Mouse (Mus musculus): ENCODE measurements around the gene B4galnt3. TPM values are rescaled to one million over a fixed set of nuclear protein-coding genes. Genes with fewer than 3 reads are reported as not detected.

The B4galnt3 gene
- polyA plus RNA-seq, 1 experiment from 2014 or later = 0.36 TPM

GRCm38 (mm10) chr6:120241453-120241852 lies 52.9 kb downstream of the B4galnt3 start:
- no peaks in the 10 kb centered on the region for H3K4me1 ChIP-seq (replicated peaks; ENCODE audit: control insufficient read depth, insufficient read depth, low read length)
- no peaks in the 10 kb centered on the region for H3K9me3 ChIP-seq (ENCODE audit: control insufficient read depth, low read length)
- H3K9ac ChIP-seq (ENCODE audit: low read length) = no peak overlapping the region
- ATAC-seq (ENCODE audit: low read depth) = no peak
- H3K4me2 ChIP-seq (ENCODE audit: low read depth, low read length) = no peak overlapping the region
- H3K27me3 ChIP-seq (ENCODE audit: control insufficient read depth, insufficient read depth, low read depth, low read length) = no peaks in the 10 kb centered on the region
- no peak overlapping the region for H3K27ac ChIP-seq (ENCODE audit: low read length)
- H3K36me3 ChIP-seq (ENCODE audit: control insufficient read depth, insufficient read depth, low read length) = no peaks in the 10 kb centered on the region
- 78% methylated on average over 12 of the region's 12 CpGs for WGBS
- H3K4me3 ChIP-seq (ENCODE audit: low read length) = no peak overlapping the region

GRCm38 (mm10) chr6:120240461-120240860 lies 53.9 kb downstream of the B4galnt3 start:
- no peak overlapping the region for H3K4me2 ChIP-seq (ENCODE audit: low read depth, low read length)
- ATAC-seq (ENCODE audit: low read depth) = no peak
- H3K27ac ChIP-seq (ENCODE audit: low read length) = no peak overlapping the region

GRCm38 (mm10) chr6:120235874-120236273 lies 58.5 kb downstream of the B4galnt3 start:
- Histone ChIP-seq H3K27ac (ENCODE audit: low read length) (no peak overlapping the region), H3K9me3 (ENCODE audit: control insufficient read depth, low read length) (no peaks in the 10 kb centered on the region), H3K9ac (ENCODE audit: low read length) (no peak overlapping the region), H3K4me2 (ENCODE audit: low read depth, low read length) (no peak overlapping the region), H3K36me3 (ENCODE audit: control insufficient read depth, insufficient read depth, low read length) (no peaks in the 10 kb centered on the region), H3K27me3 (ENCODE audit: control insufficient read depth, insufficient read depth, low read depth, low read length) (no peaks in the 10 kb centered on the region), H3K4me1 (replicated peaks; ENCODE audit: control insufficient read depth, insufficient read depth, low read length) (no peaks in the 10 kb centered on the region), H3K4me3 (ENCODE audit: low read length) (no peak overlapping the region)
- ATAC-seq (ENCODE audit: low read depth) = no peak
- WGBS = 32% methylated on average over 7 of the region's 7 CpGs

More at GRCm38 (mm10) chr6:120240461-120240860, 53.9 kb downstream of the B4galnt3 start:
- H3K9ac ChIP-seq (ENCODE audit: low read length) = no peak overlapping the region
- H3K9me3 ChIP-seq (ENCODE audit: control insufficient read depth, low read length) = no peaks in the 10 kb centered on the region
- H3K4me3 ChIP-seq (ENCODE audit: low read length) = no peak overlapping the region
- no peaks in the 10 kb centered on the region for H3K4me1 ChIP-seq (replicated peaks; ENCODE audit: control insufficient read depth, insufficient read depth, low read length)
- no peaks in the 10 kb centered on the region for H3K36me3 ChIP-seq (ENCODE audit: control insufficient read depth, insufficient read depth, low read length)
- H3K27me3 ChIP-seq (ENCODE audit: control insufficient read depth, insufficient read depth, low read depth, low read length) = no peaks in the 10 kb centered on the region
- WGBS = 63% methylated on average over 5 of the region's 5 CpGs

DNA sequence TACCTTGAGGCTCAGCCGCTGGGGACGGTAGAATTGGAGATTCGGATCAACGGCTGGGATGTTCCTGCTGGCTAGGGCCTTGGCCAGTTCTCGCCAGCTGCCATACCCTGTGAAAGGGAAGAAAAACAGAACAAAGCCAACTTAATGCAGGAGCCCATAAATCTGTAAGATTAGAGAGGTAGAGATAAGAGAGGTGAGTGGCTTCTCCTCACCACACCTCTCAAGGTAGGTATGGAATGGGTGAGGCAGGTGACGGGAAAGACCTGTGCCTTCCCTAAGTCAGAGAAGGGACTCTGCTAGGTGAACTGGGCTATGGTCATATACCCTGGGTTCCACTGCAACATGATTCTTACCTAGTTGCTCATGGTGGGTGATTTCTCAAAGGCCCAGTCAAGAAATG lies 61.5 kb downstream of the B4galnt3 start:
- Histone ChIP-seq H3K27me3 (ENCODE audit: control insufficient read depth, insufficient read depth, low read depth, low read length) (no peaks in the 10 kb centered on the region), H3K4me2 (ENCODE audit: low read depth, low read length) (no peak overlapping the region), H3K4me3 (ENCODE audit: low read length) (no peak overlapping the region), H3K4me1 (replicated peaks; ENCODE audit: control insufficient read depth, insufficient read depth, low read length) (no peaks in the 10 kb centered on the region), H3K27ac (ENCODE audit: low read length) (no peak overlapping the region), H3K36me3 (ENCODE audit: control insufficient read depth, insufficient read depth, low read length) (no peaks in the 10 kb centered on the region), H3K9ac (ENCODE audit: low read length) (no peak overlapping the region), H3K9me3 (ENCODE audit: control insufficient read depth, low read length) (no peaks in the 10 kb centered on the region)
- no peak for ATAC-seq (ENCODE audit: low read depth)
- WGBS = 87% methylated on average over 6 of the region's 6 CpGs

- Histone ChIP-seq H3K27me3 (ENCODE audit: control insufficient read depth, insufficient read depth, low read depth, low read length) (no peaks in the 10 kb centered on the region), H3K4me2 (ENCODE audit: low read depth, low read length) (no peak overlapping the region), H3K4me1 (replicated peaks; ENCODE audit: control insufficient read depth, insufficient read depth, low read length) (no peaks in the 10 kb centered on the region), H3K9ac (ENCODE audit: low read length) (no peak overlapping the region), H3K27ac (ENCODE audit: low read length) (no peak overlapping the region), H3K9me3 (ENCODE audit: control insufficient read depth, low read length) (no peaks in the 10 kb centered on the region), H3K36me3 (ENCODE audit: control insufficient read depth, insufficient read depth, low read length) (no peaks in the 10 kb centered on the region), H3K4me3 (ENCODE audit: low read length) (no peak overlapping the region)
- 57% methylated on average over 1 of the region's 1 CpGs for WGBS
- no peak for ATAC-seq (ENCODE audit: low read depth)
Observed at GRCm38 (mm10) chr6:120230441-120230840, 63.9 kb downstream of the B4galnt3 start.

GRCm38 (mm10) chr6:120229806-120230205 lies 64.6 kb downstream of the B4galnt3 start:
- no peak overlapping the region for H3K27ac ChIP-seq (ENCODE audit: low read length)
- H3K4me3 ChIP-seq (ENCODE audit: low read length) = no peak overlapping the region

GRCm38 (mm10) chr6:120227068-120227467 lies 67.3 kb downstream of the B4galnt3 start:
- no peaks in the 10 kb centered on the region for H3K27me3 ChIP-seq (ENCODE audit: control insufficient read depth, insufficient read depth, low read depth, low read length)
- no peak overlapping the region for H3K4me3 ChIP-seq (ENCODE audit: low read length)
- no peak overlapping the region for H3K9ac ChIP-seq (ENCODE audit: low read length)
- no peaks in the 10 kb centered on the region for H3K4me1 ChIP-seq (replicated peaks; ENCODE audit: control insufficient read depth, insufficient read depth, low read length)
- WGBS = 80% methylated on average over 7 of the region's 7 CpGs
- H3K27ac ChIP-seq (ENCODE audit: low read length) = no peak overlapping the region
- H3K36me3 ChIP-seq (ENCODE audit: control insufficient read depth, insufficient read depth, low read length) = no peaks in the 10 kb centered on the region
- H3K4me2 ChIP-seq (ENCODE audit: low read depth, low read length) = no peak overlapping the region
- ATAC-seq (ENCODE audit: low read depth) = no peak
- H3K9me3 ChIP-seq (ENCODE audit: control insufficient read depth, low read length) = no peaks in the 10 kb centered on the region

More at GRCm38 (mm10) chr6:120229806-120230205, 64.6 kb downstream of the B4galnt3 start:
- Histone ChIP-seq H3K9me3 (ENCODE audit: control insufficient read depth, low read length) (no peaks in the 10 kb centered on the region), H3K4me1 (replicated peaks; ENCODE audit: control insufficient read depth, insufficient read depth, low read length) (no peaks in the 10 kb centered on the region), H3K9ac (ENCODE audit: low read length) (no peak overlapping the region), H3K36me3 (ENCODE audit: control insufficient read depth, insufficient read depth, low read length) (no peaks in the 10 kb centered on the region), H3K4me2 (ENCODE audit: low read depth, low read length) (no peak overlapping the region), H3K27me3 (ENCODE audit: control insufficient read depth, insufficient read depth, low read depth, low read length) (no peaks in the 10 kb centered on the region)
- no peak for ATAC-seq (ENCODE audit: low read depth)
- WGBS = 75% methylated on average over 7 of the region's 7 CpGs

- Histone ChIP-seq H3K9ac (ENCODE audit: low read length) (no peak overlapping the region), H3K4me3 (ENCODE audit: low read length) (no peak overlapping the region), H3K36me3 (ENCODE audit: control insufficient read depth, insufficient read depth, low read length) (no peaks in the 10 kb centered on the region), H3K9me3 (ENCODE audit: control insufficient read depth, low read length) (no peaks in the 10 kb centered on the region), H3K4me2 (ENCODE audit: low read depth, low read length) (no peak overlapping the region), H3K4me1 (replicated peaks; ENCODE audit: control insufficient read depth, insufficient read depth, low read length) (no peaks in the 10 kb centered on the region), H3K27ac (ENCODE audit: low read length) (no peak overlapping the region), H3K27me3 (ENCODE audit: control insufficient read depth, insufficient read depth, low read depth, low read length) (no peaks in the 10 kb centered on the region)
- no peak for ATAC-seq (ENCODE audit: low read depth)
- 40% methylated on average over 6 of the region's 6 CpGs for WGBS
Observed at GRCm38 (mm10) chr6:120225355-120225754, 69.0 kb downstream of the B4galnt3 start.

GRCm38 (mm10) chr6:120222669-120223068 lies 71.7 kb downstream of the B4galnt3 start:
- WGBS = 27% methylated on average over 6 of the region's 6 CpGs
- Histone ChIP-seq H3K4me1 (replicated peaks; ENCODE audit: control insufficient read depth, insufficient read depth, low read length) (no peaks in the 10 kb centered on the region), H3K27ac (ENCODE audit: low read length) (no peak overlapping the region), H3K4me2 (ENCODE audit: low read depth, low read length) (no peak overlapping the region), H3K27me3 (ENCODE audit: control insufficient read depth, insufficient read depth, low read depth, low read length) (no peaks in the 10 kb centered on the region), H3K9me3 (ENCODE audit: control insufficient read depth, low read length) (no peaks in the 10 kb centered on the region), H3K36me3 (ENCODE audit: control insufficient read depth, insufficient read depth, low read length) (no peaks in the 10 kb centered on the region), H3K9ac (ENCODE audit: low read length) (no peak overlapping the region), H3K4me3 (ENCODE audit: low read length) (no peak overlapping the region)
- no peak for ATAC-seq (ENCODE audit: low read depth)

DNA sequence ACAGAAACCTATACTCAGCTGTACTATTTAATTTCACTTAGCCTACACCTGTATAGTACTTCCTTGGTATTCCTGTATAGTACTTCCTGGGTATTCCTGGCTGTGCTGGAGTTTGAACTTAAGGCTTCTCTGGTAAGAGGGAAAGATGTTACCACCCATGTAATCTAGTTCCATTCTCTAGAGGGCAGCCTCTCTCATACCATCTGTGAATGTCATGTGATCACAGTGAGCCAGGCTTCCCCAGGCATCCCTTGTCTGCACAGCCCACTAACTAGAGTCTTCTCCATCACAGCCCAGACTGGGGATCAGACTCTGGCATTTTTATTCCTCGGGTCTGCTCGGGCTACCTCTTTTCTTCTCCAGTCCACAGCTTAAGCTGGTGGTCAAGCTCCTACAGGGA lies 75.1 kb downstream of the B4galnt3 start:
- H3K9ac ChIP-seq (ENCODE audit: low read length) = no peak overlapping the region
- no peak for ATAC-seq (ENCODE audit: low read depth)
- no peaks in the 10 kb centered on the region for H3K36me3 ChIP-seq (ENCODE audit: control insufficient read depth, insufficient read depth, low read length)
- WGBS = 88% methylated on average over 2 of the region's 2 CpGs
- H3K27ac ChIP-seq (ENCODE audit: low read length) = no peak overlapping the region
- H3K27me3 ChIP-seq (ENCODE audit: control insufficient read depth, insufficient read depth, low read depth, low read length) = no peaks in the 10 kb centered on the region
- H3K4me2 ChIP-seq (ENCODE audit: low read depth, low read length) = no peak overlapping the region
- H3K4me3 ChIP-seq (ENCODE audit: low read length) = no peak overlapping the region
- H3K9me3 ChIP-seq (ENCODE audit: control insufficient read depth, low read length) = no peaks in the 10 kb centered on the region
- no peaks in the 10 kb centered on the region for H3K4me1 ChIP-seq (replicated peaks; ENCODE audit: control insufficient read depth, insufficient read depth, low read length)

All from lung, embryonic 16.5 days (tissue).